Mouse (Mus musculus): ENCODE measurements around the gene Klhdc8b. TPM values are rescaled to one million over a fixed set of nuclear protein-coding genes. Genes with fewer than 3 reads are reported as not detected.

Gene Klhdc8b
- polyA plus RNA-seq, 1 experiment from 2014 or later, result 24.2 TPM

GRCm38 (mm10) chr9:108404451-108404850, 56.9 kb downstream of the Klhdc8b start:
- H3K27ac ChIP-seq (ENCODE audit: low read depth, low read length), result no peak overlapping the region
- TF ChIP-seq CTCF (IDR thresholded peaks at IDR 0.05; ENCODE audit: low read depth), result peak; percentile 50
- no peaks in the 10 kb centered on the region for H3K27me3 ChIP-seq (replicated peaks; ENCODE audit: control insufficient read depth, insufficient read depth, low read length)
- H3K9me3 ChIP-seq (ENCODE audit: control insufficient read depth), result no peaks in the 10 kb centered on the region
- H3K4me1 ChIP-seq (replicated peaks; ENCODE audit: control insufficient read depth, insufficient read depth, low read length), result no peaks in the 10 kb centered on the region
- no peaks in the 10 kb centered on the region for H3K36me3 ChIP-seq (ENCODE audit: control insufficient read depth, insufficient read depth)
- peak; percentile 36; the same call in 1 of the 2 replicates for ATAC-seq
- 48% methylated on average over 8 of the region's 8 CpGs for WGBS
- no peak overlapping the region for H3K4me2 ChIP-seq (replicated peaks; ENCODE audit: low read depth)
- no peak overlapping the region for H3K9ac ChIP-seq (ENCODE audit: low read depth, low read length)
- H3K4me3 ChIP-seq (ENCODE audit: low read depth, low read length), result no peak overlapping the region

GRCm38 (mm10) chr9:108403081-108403480, 58.3 kb downstream of the Klhdc8b start:
- no peak for ATAC-seq
- no peak overlapping the region for H3K27ac ChIP-seq (ENCODE audit: low read depth, low read length)
- H3K9me3 ChIP-seq (ENCODE audit: control insufficient read depth), result no peaks in the 10 kb centered on the region
- H3K27me3 ChIP-seq (replicated peaks; ENCODE audit: control insufficient read depth, insufficient read depth, low read length), result no peaks in the 10 kb centered on the region
- H3K36me3 ChIP-seq (ENCODE audit: control insufficient read depth, insufficient read depth), result no peaks in the 10 kb centered on the region
- WGBS, result 79% methylated on average over 4 of the region's 4 CpGs
- no peaks in the 10 kb centered on the region for H3K4me1 ChIP-seq (replicated peaks; ENCODE audit: control insufficient read depth, insufficient read depth, low read length)
- no peak overlapping the region for H3K9ac ChIP-seq (ENCODE audit: low read depth, low read length)
- H3K4me3 ChIP-seq (ENCODE audit: low read depth, low read length), result no peak overlapping the region
- H3K4me2 ChIP-seq (replicated peaks; ENCODE audit: low read depth), result no peak overlapping the region
- no peak for TF ChIP-seq CTCF (IDR thresholded peaks at IDR 0.05; ENCODE audit: low read depth)

- WGBS, result 66% methylated on average over 7 of the region's 7 CpGs
- no peaks in the 10 kb centered on the region for H3K27me3 ChIP-seq (replicated peaks; ENCODE audit: control insufficient read depth, insufficient read depth, low read length)
- H3K9me3 ChIP-seq (ENCODE audit: control insufficient read depth), result no peaks in the 10 kb centered on the region
- no peak overlapping the region for H3K9ac ChIP-seq (ENCODE audit: low read depth, low read length)
- no peak overlapping the region for H3K27ac ChIP-seq (ENCODE audit: low read depth, low read length)
- H3K4me1 ChIP-seq (replicated peaks; ENCODE audit: control insufficient read depth, insufficient read depth, low read length), result no peaks in the 10 kb centered on the region
- no peak overlapping the region for H3K4me3 ChIP-seq (ENCODE audit: low read depth, low read length)
- TF ChIP-seq CTCF (IDR thresholded peaks at IDR 0.05; ENCODE audit: low read depth), result no peak
- no peak for ATAC-seq
- no peaks in the 10 kb centered on the region for H3K36me3 ChIP-seq (ENCODE audit: control insufficient read depth, insufficient read depth)
- H3K4me2 ChIP-seq (replicated peaks; ENCODE audit: low read depth), result no peak overlapping the region
These were observed 60.0 kb downstream of the Klhdc8b start for GRCm38 (mm10) chr9:108401186-108401960.

GRCm38 (mm10) chr9:108398324-108398723, 63.1 kb downstream of the Klhdc8b start:
- WGBS, result 94% methylated on average over 3 of the region's 3 CpGs
- H3K9me3 ChIP-seq (ENCODE audit: control insufficient read depth), result no peaks in the 10 kb centered on the region
- H3K36me3 ChIP-seq (ENCODE audit: control insufficient read depth, insufficient read depth), result 0 out of 2 replicates have a peak, but pooled peaks cover 2% of the 10 kb centered on the region
- H3K4me2 ChIP-seq (replicated peaks; ENCODE audit: low read depth), result no peak overlapping the region
- H3K9ac ChIP-seq (ENCODE audit: low read depth, low read length), result no peak overlapping the region
- ATAC-seq, result no peak
- no peak overlapping the region for H3K4me3 ChIP-seq (ENCODE audit: low read depth, low read length)
- no peaks in the 10 kb centered on the region for H3K27me3 ChIP-seq (replicated peaks; ENCODE audit: control insufficient read depth, insufficient read depth, low read length)
- no peak overlapping the region for H3K27ac ChIP-seq (ENCODE audit: low read depth, low read length)
- no peak for TF ChIP-seq CTCF (IDR thresholded peaks at IDR 0.05; ENCODE audit: low read depth)
- no peaks in the 10 kb centered on the region for H3K4me1 ChIP-seq (replicated peaks; ENCODE audit: control insufficient read depth, insufficient read depth, low read length)

Other genes starting within 250 kb of the Klhdc8b start
- 42.9 and 44.6 TPM in 2 replicates for gene Dag1, start 197.6 kb downstream of the Klhdc8b start, polyA plus RNA-seq (2015; fragmentation: Nextera tagmentation; extraction: Ambion mirVana)
- 12.4 and 15.6 TPM in 2 replicates for gene Nicn1, start 171.2 kb downstream of the Klhdc8b start, polyA plus RNA-seq (2015; fragmentation: Nextera tagmentation; extraction: Ambion mirVana)
- 4.5 and 4.8 TPM in 2 replicates for gene Amt, start 164.7 kb downstream of the Klhdc8b start, polyA plus RNA-seq (2015; fragmentation: Nextera tagmentation; extraction: Ambion mirVana)
- gene Rhoa, start 155.5 kb downstream of the Klhdc8b start, polyA plus RNA-seq (2015; fragmentation: Nextera tagmentation; extraction: Ambion mirVana), result 313 and 315 TPM in 2 replicates
- 48.6 and 50.4 TPM in 2 replicates for gene Tcta, start 155.4 kb downstream of the Klhdc8b start, polyA plus RNA-seq (2015; fragmentation: Nextera tagmentation; extraction: Ambion mirVana)
- 997 and 1,037 TPM in 2 replicates for gene Gpx1, start 122.7 kb downstream of the Klhdc8b start, polyA plus RNA-seq (2015; fragmentation: Nextera tagmentation; extraction: Ambion mirVana)
- gene Usp4, start 113.7 kb downstream of the Klhdc8b start, polyA plus RNA-seq (2015; fragmentation: Nextera tagmentation; extraction: Ambion mirVana), result 44.9 and 45.2 TPM in 2 replicates
- gene 1700102P08Rik, start 68.8 kb downstream of the Klhdc8b start, polyA plus RNA-seq (2015; fragmentation: Nextera tagmentation; extraction: Ambion mirVana), result 0.14 TPM in 1 of 2 replicates, not detected in the other
- 0.29 TPM in 2 replicates for gene Ccdc36, start 33.1 kb downstream of the Klhdc8b start, polyA plus RNA-seq (2015; fragmentation: Nextera tagmentation; extraction: Ambion mirVana)
- gene BC048562, start 25.1 kb downstream of the Klhdc8b start, polyA plus RNA-seq (2015; fragmentation: Nextera tagmentation; extraction: Ambion mirVana), result not detected in 2 replicates
- gene Ccdc71, start 1.1 kb downstream of the Klhdc8b start, polyA plus RNA-seq (2015; fragmentation: Nextera tagmentation; extraction: Ambion mirVana), result 29.4 and 30.2 TPM in 2 replicates
- gene Lamb2, start 18.2 kb upstream of the Klhdc8b start, polyA plus RNA-seq (2015; fragmentation: Nextera tagmentation; extraction: Ambion mirVana), result 8.9 and 10.1 TPM in 2 replicates
- 17.2 and 17.6 TPM in 2 replicates for gene Usp19, start 29.0 kb upstream of the Klhdc8b start, polyA plus RNA-seq (2015; fragmentation: Nextera tagmentation; extraction: Ambion mirVana)
- 66.4 and 74.7 TPM in 2 replicates for gene Qars, start 46.1 kb upstream of the Klhdc8b start, polyA plus RNA-seq (2015; fragmentation: Nextera tagmentation; extraction: Ambion mirVana)
- 46.8 and 48.7 TPM in 2 replicates for gene Qrich1, start 55.2 kb upstream of the Klhdc8b start, polyA plus RNA-seq (2015; fragmentation: Nextera tagmentation; extraction: Ambion mirVana)
- gene Impdh2, start 98.7 kb upstream of the Klhdc8b start, polyA plus RNA-seq (2015; fragmentation: Nextera tagmentation; extraction: Ambion mirVana), result 50.6 and 50.7 TPM in 2 replicates
- 47.9 and 53.4 TPM in 2 replicates for gene Ndufaf3, start 105.9 kb upstream of the Klhdc8b start, polyA plus RNA-seq (2015; fragmentation: Nextera tagmentation; extraction: Ambion mirVana)
- gene Dalrd3, start 108.3 kb upstream of the Klhdc8b start, polyA plus RNA-seq (2015; fragmentation: Nextera tagmentation; extraction: Ambion mirVana), result 36.7 and 38.3 TPM in 2 replicates
- 16.7 and 16.8 TPM in 2 replicates for gene Wdr6, start 117.2 kb upstream of the Klhdc8b start, polyA plus RNA-seq (2015; fragmentation: Nextera tagmentation; extraction: Ambion mirVana)
- gene P4htm, start 136.1 kb upstream of the Klhdc8b start, polyA plus RNA-seq (2015; fragmentation: Nextera tagmentation; extraction: Ambion mirVana), result 2.8 and 2.9 TPM in 2 replicates
- gene Arih2, start 187.8 kb upstream of the Klhdc8b start, polyA plus RNA-seq (2015; fragmentation: Nextera tagmentation; extraction: Ambion mirVana), result 22.6 and 25.1 TPM in 2 replicates
- gene Slc25a20, start 200.5 kb upstream of the Klhdc8b start, polyA plus RNA-seq (2015; fragmentation: Nextera tagmentation; extraction: Ambion mirVana), result 159 TPM in 2 replicates
- gene Prkar2a, start 227.7 kb upstream of the Klhdc8b start, polyA plus RNA-seq (2015; fragmentation: Nextera tagmentation; extraction: Ambion mirVana), result 28.3 and 31.8 TPM in 2 replicates

Measured in intestine, postnatal 0 days (tissue).